Mouse (Mus musculus) c-Kit-positive CD71-positive TER-119-positive erythroid progenitor cells, embryonic 14.5 days (primary cell): ENCODE results near the gene Mmp24.
"Not testable (repeated sequence)": the region's sequence is repeated elsewhere in the genome, so short reads cannot be mapped to it uniquely, and the experiment has no call there.

Experiments used
- DNase-seq: peaks from one replicate; pipeline ENCODE4 v3.0.0-alpha.2; 2013; ENCODE audit warnings: low spot score

Gene Mmp24

DNA sequence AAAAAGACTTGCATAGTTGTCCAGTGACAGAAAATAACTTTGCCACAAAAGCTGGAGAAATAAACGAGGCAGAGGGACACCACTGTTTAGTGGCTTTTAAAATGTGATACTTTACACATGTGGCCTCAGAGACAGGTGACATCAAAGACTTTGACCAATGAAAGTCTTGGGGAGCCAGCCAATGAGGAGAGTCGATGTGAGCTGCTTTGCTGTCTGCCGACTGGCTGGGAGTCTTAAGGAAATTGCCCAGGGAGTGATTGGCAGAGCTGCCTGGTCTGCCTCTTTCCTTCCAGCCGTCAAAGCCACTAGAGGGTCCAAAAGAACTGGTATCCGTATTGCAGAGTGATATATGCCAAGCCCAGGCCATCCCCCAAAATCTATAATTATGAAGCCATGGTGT is 39.7 kb downstream of the Mmp24 start:
- DNase-seq, result no peak

DNA sequence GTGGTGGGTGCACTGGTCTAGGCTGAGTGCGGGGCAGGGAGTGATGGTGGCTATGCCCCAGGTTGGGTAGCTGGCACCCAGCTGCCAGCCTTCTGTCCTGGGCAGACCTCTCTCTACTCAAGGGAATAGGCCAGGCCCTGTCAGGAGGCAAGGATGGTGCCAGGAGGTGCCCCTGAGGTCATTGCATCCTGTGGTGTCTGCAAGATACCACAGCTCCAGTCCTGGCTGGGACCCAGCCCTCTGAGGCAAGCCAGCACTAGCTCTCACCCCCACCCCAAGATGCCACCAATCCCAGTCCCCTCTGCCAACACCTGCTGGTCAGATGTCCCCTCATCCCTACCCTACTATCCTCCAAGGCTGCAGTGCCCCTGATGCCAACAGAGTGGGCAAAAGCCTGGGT is 41.0 kb downstream of the Mmp24 start:
- no peak for DNase-seq

DNA sequence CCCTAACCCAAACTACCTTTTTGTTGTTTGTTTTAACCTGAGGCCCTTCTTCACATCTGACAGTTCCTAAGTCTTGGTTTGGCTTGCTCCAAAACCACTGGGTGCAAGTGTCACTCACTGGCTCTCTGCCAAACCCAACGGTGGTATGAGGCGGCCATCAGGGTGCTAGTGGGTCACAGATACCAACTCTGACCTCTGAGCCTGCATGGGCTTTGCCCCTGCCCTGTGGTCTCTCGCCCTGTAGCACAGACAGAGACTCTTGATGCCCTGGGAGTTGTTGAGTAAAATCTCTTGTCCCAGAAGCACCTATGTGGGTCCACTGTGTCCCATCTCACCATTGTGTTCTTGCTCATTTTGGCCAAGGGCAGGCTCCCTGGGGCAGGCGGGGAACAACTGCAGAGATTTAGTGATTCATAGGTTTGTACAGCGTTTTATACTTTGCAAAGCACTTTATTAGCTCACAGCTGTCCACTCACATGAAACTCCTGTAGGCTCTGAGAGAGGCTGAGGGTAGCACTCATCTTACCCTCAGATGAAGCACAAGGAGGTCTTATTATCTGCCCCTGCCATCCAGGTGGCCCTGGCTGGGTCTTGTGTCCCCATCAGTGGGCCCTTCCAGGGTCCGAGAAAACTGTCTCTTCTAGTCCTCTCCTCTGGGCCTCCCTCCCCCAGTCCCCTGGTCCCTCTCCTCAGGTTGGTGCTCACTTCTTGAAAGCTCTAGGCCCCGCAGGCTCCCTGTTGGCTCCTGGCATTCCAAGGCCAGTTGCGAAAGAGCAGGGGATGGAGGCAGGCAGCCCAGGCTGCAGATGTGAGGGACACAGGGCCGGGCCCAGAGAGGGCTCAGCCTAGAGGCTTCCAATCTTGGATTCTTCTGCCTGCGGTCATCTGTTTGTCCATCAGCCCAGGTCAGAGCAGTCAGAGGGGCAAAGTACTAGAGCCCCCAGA is 42.4 kb downstream of the Mmp24 start:
- no peak for DNase-seq

DNA sequence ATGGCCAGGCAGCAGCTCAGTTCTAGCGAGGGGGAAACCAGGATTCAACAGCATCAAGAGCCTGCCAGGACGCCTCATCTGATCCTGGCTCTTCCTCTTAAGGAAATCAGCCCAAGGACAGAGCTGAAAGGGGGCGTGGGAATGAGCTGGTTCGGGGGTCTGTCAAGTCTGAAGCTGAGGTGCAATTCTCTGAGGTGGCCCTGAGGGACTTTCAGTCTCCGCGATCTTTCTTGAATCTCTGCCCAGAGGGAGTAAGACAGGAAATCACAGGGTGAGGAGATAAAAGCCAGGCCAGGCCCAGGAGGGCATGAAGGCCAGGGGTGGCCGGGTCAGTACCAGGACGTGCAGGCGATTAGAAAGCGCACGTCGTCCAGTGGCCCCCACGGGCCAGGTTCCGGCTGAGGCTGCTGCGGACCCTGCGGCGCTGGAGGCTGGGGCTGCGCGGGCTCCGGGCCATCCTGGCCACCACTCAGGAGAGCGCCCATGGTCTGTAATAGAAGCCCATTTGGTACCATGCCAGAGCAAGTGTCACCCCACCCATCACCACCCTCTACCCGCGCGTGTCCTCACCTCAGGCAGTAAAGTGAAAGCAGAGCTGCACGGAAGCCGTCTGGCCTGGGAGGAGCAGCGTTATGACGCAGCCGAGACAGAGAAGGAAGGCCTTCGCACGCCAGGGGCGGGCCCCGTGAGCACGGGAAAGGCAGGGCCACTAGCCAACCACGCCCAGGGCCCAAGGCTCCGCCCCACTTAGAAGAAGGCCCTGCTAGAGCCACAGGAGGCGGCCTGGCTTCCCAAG is 43.7 kb downstream of the Mmp24 start:
- DNase-seq, result peak; percentile 90

DNA sequence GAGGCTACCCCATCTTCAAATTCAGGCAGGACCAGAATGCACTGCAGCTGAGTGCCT is 44.1 kb downstream of the Mmp24 start, which contains the start of gene BC029722:
BC029722 (minus strand) TSS at position 35 of the 57 bp plus-strand sequence.
- no peak for DNase-seq

DNA sequence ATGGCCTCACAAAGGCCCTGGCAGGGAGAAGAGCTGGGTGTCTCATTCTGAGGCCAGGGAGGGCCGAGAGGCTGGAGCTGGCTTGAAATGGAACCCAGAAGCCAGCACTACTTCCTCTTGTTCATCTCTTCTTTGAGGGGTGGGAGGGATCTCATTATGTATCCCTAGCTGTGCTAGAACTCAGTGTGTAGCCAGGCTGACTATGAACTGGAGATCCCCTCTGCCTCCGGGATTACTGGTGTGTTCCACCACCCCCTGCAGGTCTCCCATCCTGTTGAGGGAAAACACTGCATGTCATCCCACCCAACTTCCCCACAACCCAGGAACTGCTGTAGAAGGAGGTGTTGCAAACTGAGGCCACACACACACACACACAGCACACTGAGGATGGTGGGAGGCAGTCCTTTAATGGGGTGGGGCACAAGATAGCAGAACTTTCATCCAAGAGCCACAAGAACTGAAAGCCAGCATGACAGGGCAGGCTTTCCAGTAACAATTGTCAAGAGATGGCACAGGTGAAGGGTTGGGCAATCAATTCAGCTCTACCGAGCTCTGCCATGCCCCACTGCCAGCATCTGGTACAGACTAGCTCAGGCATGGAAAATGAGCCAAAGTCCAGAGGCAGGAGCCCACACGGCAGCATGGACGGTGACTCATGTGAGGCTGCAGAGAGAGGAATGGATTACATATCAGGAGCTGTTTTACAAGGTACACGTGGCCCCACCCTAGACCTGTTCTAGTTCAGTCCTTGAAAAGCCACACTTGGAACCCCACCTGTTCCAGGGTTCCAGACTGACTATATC is 44.5 kb downstream of the Mmp24 start:
- DNase-seq, result no peak

DNA sequence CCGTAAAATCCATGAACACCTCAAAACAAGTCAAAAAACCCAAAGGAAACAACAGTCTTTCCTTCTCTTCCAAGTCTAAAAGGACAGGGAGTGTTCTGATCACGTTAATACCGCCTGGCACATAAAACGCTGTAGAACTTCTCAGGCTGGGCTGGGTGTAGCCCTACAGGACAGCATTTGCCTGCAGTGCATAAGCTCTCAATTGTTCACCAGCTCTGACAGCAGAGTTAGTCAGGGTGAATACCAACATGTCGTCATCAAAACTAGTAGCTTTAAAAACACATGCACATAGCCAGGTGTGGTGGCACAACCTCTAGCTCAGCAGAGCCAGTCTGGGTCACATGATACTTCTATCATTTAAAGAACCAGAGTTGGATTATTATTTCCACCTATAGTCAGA is 45.6 kb downstream of the Mmp24 start:
- DNase-seq, result no peak

DNA sequence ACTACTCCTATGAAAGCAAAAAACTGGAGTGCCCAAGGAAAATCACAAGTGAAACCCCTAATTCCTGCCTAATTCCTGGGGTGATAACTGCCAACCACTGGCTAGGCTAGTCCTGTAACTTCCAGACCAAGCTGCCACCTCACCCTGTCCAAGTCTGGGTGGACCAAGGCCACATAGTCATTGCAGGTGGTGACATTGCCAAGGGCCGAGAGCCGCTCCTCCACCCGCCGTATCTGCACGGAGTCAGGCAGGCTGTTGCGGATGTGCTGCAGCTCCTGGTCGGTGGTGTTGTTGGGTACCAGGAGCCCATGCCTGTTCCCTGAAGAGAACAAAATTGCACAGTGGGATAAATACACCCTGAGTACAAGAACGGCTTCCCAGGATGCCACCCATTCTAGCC is 48.6 kb downstream of the Mmp24 start:
- no peak for DNase-seq

DNA sequence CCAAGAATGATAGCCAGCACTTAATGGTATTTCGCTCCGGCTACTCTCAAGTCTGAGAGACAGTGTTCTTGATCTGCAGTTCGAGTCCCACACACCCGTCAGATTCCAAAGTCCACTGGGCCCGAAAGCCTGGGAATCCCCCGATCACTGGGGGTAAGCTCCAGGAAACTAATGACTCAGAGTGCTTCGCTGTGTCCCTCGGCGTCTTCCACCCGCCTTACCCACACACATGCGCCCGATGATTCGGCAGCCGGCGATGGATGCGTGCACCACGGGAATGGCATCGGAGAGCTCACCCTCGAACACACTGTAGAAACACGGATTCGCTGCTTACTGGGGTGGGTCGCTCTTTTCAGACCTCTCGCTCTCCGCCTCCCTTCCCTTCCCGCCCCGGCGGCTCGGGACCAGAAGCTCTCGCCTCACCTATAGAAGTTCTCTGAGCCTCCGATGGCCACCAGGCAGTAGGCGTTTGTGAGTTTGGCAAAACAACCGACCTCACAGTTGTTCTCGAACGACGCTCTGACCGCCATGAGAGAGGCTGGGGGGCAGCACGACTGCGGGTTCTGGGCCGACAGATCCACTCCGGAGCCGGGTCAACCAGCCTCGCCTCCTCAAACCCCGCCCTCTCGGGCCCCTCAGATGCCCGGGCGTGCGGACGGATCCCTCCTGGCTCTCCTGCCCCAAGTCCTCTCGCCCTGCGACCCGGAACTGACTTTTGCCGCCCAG is 50.9 kb downstream of the Mmp24 start:
- DNase-seq, result peak; percentile 40

DNA sequence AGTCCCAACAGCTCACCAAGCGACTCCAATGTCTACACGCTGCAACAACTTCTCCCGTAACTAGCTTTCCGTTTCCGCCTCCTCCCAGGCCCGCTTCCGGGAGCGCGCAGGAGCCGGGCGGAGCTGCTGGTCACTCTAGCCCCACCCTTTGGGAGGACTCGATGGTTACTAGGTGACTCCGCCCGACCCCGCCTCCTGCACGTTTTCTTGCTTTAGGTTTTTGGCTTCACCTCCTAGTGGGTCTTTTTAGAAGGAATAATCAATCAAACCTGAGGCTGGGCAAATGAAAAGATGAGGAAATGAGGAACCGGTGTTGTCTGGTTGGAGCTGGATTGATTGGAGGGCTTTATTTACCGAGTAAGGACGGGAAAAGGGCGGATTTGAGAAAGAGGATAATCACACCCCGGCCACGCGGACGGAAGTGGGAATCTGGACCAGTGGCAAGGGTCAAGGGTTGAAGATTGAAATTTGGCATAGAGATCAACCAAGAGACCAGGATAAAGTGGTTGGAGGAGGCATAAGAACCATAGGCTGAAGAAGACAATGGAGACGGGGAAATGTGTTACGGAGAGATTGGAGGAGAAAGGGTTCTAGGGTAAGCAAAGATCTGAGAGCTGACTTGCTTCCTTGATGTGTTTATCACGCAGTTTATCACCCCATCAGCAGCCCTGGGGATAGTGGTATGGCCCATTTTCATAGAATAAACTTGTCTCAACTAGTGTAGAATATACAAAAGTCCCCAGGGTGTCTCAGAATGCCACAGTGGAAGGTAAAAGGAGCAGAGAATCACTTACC is 51.7 kb downstream of the Mmp24 start, which contains the start of gene Eif6:
Eif6 (minus strand) TSS at position 296 of the 795 bp plus-strand sequence.
- DNase-seq, result peak; percentile 81

DNA sequence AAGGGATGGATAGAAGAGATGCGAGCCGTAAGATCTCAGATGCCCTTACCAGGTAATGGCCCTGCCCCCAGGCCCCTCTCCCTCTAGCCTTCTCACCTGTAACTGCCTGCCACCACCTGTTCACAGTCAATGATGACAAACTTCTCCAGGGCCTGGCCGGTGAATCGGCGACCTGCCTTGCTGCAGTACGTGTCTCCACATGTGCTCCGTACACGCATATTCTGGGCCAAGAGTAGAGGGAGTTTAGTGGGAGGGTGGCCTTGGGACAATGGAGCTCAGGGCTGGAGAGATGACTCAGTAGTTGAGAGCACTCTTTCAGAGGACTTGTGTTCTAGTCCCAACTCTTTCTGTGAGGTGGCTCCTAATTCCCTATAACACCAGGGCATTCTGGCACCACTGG is 55.7 kb downstream of the Mmp24 start:
- DNase-seq, result no peak

DNA sequence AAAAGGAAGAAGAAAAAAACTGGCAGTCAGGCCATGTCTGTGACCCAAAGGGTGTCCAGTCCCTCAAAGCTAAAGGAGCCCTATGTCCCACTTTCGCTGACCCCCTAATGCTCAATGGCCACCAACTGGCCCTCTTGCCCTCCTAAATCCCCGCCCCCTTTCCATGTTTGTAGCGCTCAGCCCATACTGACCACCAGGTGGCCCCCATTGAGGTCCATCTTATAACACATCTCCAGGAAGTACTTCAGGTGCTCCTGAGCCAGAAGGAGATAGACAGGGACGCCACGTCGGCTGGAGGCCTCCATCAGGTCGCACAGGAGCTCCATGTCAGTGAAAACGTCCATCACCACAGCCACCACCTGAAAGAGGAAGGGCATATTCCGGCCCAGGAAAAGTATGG is 56.2 kb downstream of the Mmp24 start:
- no peak for DNase-seq

DNA sequence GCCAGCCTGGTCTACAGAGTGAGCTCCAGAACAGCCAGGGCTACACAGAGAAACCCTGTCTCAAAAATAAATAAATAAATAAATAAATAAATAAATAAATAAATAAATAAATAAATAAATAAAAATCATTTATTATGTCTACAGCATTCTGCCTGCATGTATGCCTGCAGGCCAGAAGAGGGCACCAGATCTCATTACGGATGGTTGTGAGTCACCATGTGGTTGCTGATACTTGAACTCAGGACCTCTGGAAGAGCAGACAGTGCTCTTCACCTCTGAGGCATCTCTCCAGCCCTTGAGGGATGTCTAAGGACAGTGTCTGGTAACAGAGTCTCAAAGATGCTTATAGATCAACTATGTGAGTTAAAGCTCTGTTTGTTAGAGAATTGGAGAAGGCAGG is 56.9 kb downstream of the Mmp24 start:
- not testable (repeated sequence) for DNase-seq

DNA sequence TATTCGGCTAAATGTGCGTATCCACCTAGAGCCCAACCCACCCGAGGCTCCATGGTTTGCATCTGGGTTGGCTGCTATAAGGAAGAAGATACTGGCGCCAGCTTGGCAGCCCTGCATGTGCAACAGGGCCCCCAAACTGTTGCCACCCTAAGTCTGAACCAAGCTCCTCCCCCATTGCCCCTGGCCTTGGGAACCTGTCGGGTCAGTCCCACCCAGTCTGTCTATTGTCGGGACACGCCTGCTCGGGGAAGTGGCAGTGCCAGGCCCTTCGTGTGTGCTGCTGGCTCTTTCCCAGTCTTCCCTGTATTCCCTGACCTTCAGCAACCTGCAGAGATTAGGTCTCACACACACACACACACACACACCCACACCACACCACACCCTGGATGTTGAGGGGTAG is 59.6 kb downstream of the Mmp24 start, which contains the start of gene Fam83c:
Fam83c (minus strand) TSS at position 123 of the 400 bp plus-strand sequence.
- DNase-seq, result no peak

DNA sequence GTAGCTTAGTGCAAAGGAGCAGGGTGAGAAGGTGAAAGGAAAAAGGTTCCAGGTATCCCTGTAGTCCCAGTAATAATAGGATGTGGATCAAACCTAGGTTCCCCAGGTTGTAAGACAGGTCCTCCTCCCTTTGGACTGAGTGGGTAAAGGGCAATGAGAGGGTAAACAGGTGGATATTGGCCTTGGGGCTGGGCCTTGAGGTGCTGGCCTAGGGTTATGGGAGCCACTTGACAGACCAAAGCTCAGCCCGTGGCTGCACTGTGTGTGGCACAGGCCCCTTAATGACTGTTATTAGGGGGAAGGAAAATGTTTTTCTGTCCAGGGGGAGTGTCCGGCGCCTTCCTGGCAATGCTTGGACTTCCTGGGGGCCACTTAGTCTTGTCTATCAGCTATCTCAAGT is 62.8 kb downstream of the Mmp24 start:
- DNase-seq, result no peak

DNA sequence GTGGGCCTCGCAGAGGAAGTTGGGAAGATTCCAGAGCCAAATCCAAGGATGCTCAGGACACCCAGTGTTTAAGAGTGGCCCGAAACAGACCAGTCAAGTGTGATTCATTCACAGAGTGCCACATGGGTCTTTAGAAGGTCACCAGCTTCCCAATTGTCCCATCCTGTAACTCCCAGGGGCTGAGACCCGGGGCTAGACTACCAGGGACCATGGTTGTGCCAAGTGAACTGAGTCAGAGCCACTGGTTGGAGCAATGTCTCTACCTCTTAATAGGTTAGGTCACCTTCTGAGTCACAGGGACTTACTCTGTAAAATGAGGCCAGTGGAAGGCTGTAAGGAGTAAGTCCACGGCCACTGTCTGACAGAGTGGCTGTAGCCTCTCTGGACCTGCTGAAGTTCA is 63.8 kb downstream of the Mmp24 start:
- DNase-seq, result no peak

DNA sequence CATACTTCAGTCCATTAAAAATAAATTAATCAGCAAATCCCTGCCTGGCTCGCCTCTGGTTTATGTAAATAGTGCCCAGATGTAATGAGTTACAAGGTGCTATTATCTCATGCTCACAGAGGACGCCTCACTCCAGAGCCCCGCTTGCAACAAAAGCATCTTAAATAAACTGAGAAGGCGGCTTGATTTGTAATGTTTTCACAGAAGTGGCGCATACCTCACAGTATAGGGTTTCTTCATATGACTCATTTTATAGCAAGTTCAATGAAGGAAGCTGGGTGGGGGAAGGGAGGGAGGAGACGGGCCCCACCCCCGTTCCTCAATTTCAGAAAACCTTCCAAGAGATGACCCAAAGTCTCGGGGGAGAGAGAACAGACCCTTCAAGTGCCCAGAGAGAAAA is 71.8 kb downstream of the Mmp24 start:
- no peak for DNase-seq

DNA sequence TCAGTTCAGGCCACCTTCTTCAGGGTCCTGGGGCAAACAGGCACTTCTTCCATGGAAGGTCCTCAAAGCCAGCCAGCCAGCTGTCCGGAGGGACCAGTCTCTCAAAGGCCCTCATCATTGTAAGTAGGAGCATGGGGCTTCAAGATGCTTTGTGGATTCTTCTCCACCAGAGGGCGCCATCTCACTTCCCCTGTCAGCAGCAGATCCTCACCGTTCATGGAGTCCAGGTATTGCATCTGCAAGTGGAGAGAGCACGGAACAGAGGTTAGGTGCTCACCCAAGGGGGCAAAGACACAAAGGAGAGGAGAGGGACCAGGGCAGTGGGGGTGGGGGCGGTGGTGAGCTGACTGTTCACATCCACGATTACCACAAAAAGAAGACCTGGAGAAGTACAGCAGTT is 73.1 kb downstream of the Mmp24 start:
- peak; percentile 81 for DNase-seq

DNA sequence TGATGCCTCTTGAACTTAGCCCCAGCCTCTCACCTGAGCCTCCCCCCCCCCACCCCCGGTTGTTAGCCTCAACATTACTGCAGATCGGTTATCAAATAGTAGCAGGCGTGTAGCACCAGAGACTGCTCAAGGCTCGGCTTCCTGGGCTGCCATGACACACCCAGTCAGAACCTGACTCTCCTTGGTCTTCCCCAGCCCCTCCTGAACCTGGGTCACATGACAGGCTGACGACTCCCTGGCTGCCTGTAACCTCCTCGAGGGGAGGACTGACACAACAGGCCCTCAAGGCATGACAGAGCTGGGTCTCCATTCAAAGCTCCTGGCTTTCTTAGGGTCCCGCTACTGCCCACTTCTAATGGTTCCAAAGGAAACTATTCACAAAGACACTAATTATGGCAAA is 74.3 kb downstream of the Mmp24 start:
- DNase-seq, result no peak

DNA sequence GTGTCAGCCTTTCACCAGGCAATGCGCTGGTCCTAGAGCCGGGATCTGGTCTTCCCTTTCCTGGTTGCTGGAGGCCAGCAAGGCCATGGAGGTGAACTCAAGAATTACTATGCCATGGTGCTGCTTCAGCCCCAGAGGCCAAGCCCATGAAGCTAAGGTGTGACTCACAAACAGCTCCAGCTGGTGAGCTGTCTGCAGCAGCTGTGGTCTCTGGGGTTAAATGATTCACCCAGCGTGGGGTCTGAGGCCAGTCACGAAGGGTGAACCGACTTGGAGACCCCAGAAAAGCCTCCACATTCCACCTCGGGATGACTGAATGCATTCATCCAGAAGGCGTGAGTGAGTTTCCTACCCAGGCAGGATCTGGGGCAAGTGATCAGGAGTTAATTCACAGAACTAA is 75.0 kb downstream of the Mmp24 start:
- no peak for DNase-seq

DNA sequence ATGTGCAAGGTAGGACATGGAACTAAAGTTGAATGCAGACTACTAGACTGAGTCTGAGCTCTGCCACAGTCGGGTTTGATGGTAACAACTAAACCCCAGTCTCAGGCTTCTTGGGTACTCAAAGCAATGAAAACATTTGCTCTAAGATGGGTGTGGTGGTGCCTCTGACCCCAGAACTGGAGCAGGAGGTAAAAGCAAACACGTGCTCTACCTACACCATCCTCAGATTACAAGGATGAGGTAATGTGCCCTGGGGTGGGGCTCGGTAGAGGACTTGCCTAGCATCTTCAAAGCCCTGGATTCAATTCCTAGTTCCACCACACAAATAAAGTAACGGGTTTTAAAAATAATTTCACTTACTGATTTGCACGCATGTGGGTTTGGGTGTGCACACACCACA is 77.4 kb downstream of the Mmp24 start:
- DNase-seq, result no peak
